Mouse (Mus musculus): ENCODE measurements around the gene Ywhah.

DNA sequence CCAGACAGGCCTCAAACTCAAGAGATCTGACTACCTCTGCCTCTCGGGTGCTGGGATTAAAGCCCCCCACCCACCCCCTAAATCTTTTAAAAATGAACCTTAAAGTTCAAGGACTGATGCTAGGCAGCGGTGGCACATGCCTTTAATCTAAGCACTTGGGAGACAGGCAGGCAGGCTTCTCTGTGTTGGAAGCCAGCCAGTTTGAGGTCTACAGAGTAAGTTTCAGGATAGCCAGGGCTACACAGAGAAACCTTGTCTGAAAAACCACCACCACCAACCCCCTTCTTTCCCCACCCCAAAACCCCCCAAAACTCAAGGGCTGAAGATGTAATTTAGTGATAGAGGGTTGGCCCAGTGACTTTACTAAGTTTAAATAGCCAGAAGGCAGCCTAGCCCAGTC lies 10.0 kb downstream of the Ywhah start:
- TF ChIP-seq EP300 (IDR thresholded peaks at IDR 0.05; ENCODE audit: low read depth) (no peak), CTCF (IDR thresholded peaks at IDR 0.05; ENCODE audit: low read depth) (no peak)
